Mouse (Mus musculus) embryonic facial prominence, embryonic 15.5 days (tissue): ENCODE data around the gene Tecr. TPM values are rescaled to one million over a fixed set of nuclear protein-coding genes. Genes with fewer than 3 reads are reported as not detected.

Experiments used
- ATAC-seq: fragments of 200-750 bp; cut with Nextera tagmentation; 2 replicates; pipeline ENCODE4 v1.8.0; 2017; ENCODE audit warnings: low read depth, moderate TSS enrichment; ENCODE audit not compliant: insufficient number of reproducible peaks, low FRiP score, low TSS enrichment
- H3K27ac ChIP-seq: fragments of 300-500 bp; sonication (generic); replicated peaks from 2 replicates; pipeline ENCODE4 v1.5.1; 2015; ENCODE audit warnings: mild to moderate bottlenecking, inconsistent platforms
- H3K27me3 ChIP-seq: fragments of 300-500 bp; sonication (generic); 2 replicates; pipeline ENCODE4 v1.6.1; 2015; ENCODE audit warnings: inconsistent platforms
- H3K36me3 ChIP-seq: fragments of 300-500 bp; sonication (generic); 2 replicates; pipeline ENCODE4 v1.6.1; 2015; ENCODE audit warnings: mild to moderate bottlenecking, inconsistent platforms
- H3K4me1 ChIP-seq: fragments of 300-500 bp; sonication (generic); 2 replicates; pipeline ENCODE4 v1.6.1; 2015; ENCODE audit warnings: inconsistent platforms
- H3K4me2 ChIP-seq: fragments of 300-500 bp; sonication (generic); replicated peaks from 2 replicates; pipeline ENCODE4 v1.6.1; 2015; ENCODE audit warnings: mild to moderate bottlenecking, inconsistent platforms
- H3K4me3 ChIP-seq: fragments of 300-500 bp; sonication (generic); replicated peaks from 2 replicates; pipeline ENCODE4 v1.5.1; 2015; ENCODE audit warnings: mild to moderate bottlenecking, inconsistent platforms
- H3K9ac ChIP-seq: fragments of 300-500 bp; sonication (generic); 2 replicates; pipeline ENCODE4 v1.6.1; 2015; ENCODE audit warnings: inconsistent platforms
- H3K9me3 ChIP-seq: fragments of 300-500 bp; sonication (generic); replicated peaks from 2 replicates; pipeline ENCODE4 v1.6.1; 2016; ENCODE audit warnings: inconsistent platforms
- WGBS: fragments of 180-500 bp; shearing (Covaris S2); methylation state at CpG from one replicate; pipeline ENCODE4 v1.1.7; 2015; 5-methylcytosine and 5-hydroxymethylcytosine counted together
- polyA plus RNA-seq: library from polyadenylated mRNA; unstranded; fragments of >200 nt; fragmentation: Nextera tagmentation; extraction: Ambion mirVana; gene quantifications from 2 replicates; pipeline ENCODE4 v1.2.1, GENCODE M21; 2015

The Tecr gene
- polyA plus RNA-seq, result 540 and 549 TPM in 2 replicates

GRCm38 (mm10) chr8:83607661-83608397, at the start of gene Tecr, which contains the start of gene Dnajb1:
Tecr (minus strand) TSS chr8:83607971.
Dnajb1 (plus strand) TSS chr8:83608193.
- H3K4me2 ChIP-seq, result peak within 1 kb of the TSS; percentile 79
- peak within 1 kb of the TSS; percentile 97 for H3K27ac ChIP-seq
- H3K4me1 ChIP-seq, result peaks cover 25% of the 10 kb centered on the region
- peak within 1 kb of the TSS; percentile 64 for H3K4me3 ChIP-seq
- peak; percentile 98 for ATAC-seq
- under 1% methylated on average over 66 of the region's 69 CpGs for WGBS
- no peaks in the 10 kb centered on the region for H3K9me3 ChIP-seq
- H3K36me3 ChIP-seq, result peaks cover 30% of the 10 kb centered on the region
- H3K27me3 ChIP-seq, result no peaks in the 10 kb centered on the region
- H3K9ac ChIP-seq, result peak within 1 kb of the TSS; percentile 74

- no peak overlapping the region for H3K9ac ChIP-seq
- WGBS, result 70% methylated on average over 13 of the region's 13 CpGs
- H3K27ac ChIP-seq, result no peak overlapping the region; the same call in 1 of the 2 replicates
- peaks cover 54% of the 10 kb centered on the region for H3K4me1 ChIP-seq
- no peak for ATAC-seq
- H3K9me3 ChIP-seq, result no peaks in the 10 kb centered on the region
- no peak overlapping the region for H3K4me3 ChIP-seq
- no peaks in the 10 kb centered on the region for H3K27me3 ChIP-seq
- no peak overlapping the region for H3K4me2 ChIP-seq
- peaks cover 13% of the 10 kb centered on the region; the same call in 1 of the 2 replicates for H3K36me3 ChIP-seq
Measured at GRCm38 (mm10) chr8:83656484-83657246, 48.9 kb upstream of the Tecr start.

GRCm38 (mm10) chr8:83656043-83656442, 48.3 kb upstream of the Tecr start:
- no peaks in the 10 kb centered on the region for H3K27me3 ChIP-seq
- H3K27ac ChIP-seq, result no peak overlapping the region
- H3K9ac ChIP-seq, result no peak overlapping the region
- no peaks in the 10 kb centered on the region for H3K9me3 ChIP-seq
- ATAC-seq, result no peak
- H3K4me1 ChIP-seq, result peaks cover 48% of the 10 kb centered on the region
- no peak overlapping the region for H3K4me3 ChIP-seq
- no peak overlapping the region for H3K4me2 ChIP-seq
- WGBS, result 92% methylated on average over 9 of the region's 9 CpGs
- H3K36me3 ChIP-seq, result peaks cover 13% of the 10 kb centered on the region; the same call in 1 of the 2 replicates

- Histone ChIP-seq H3K36me3 (peaks cover 13% of the 10 kb centered on the region; the same call in 1 of the 2 replicates), H3K9me3 (no peaks in the 10 kb centered on the region), H3K4me2 (no peak overlapping the region), H3K4me1 (peaks cover 35% of the 10 kb centered on the region), H3K4me3 (no peak overlapping the region), H3K9ac (no peak overlapping the region), H3K27me3 (no peaks in the 10 kb centered on the region), H3K27ac (no peak overlapping the region)
- WGBS, result 91% methylated on average over 6 of the region's 6 CpGs
- ATAC-seq, result no peak
Measured at GRCm38 (mm10) chr8:83654725-83655124, 47.0 kb upstream of the Tecr start.

- H3K9ac ChIP-seq, result peak overlapping the region; percentile 72
- ATAC-seq, result no peak
- 33% methylated on average over 10 of the region's 10 CpGs for WGBS
Measured at GRCm38 (mm10) chr8:83653662-83654017, 45.9 kb upstream of the Tecr start.

GRCm38 (mm10) chr8:83652744-83653661, 45.2 kb upstream of the Tecr start:
- ATAC-seq, result peak; percentile 17; the same call in 1 of the 2 replicates
- peak overlapping the region; percentile 83 for H3K4me2 ChIP-seq
- peaks cover 24% of the 10 kb centered on the region for H3K4me1 ChIP-seq
- 1% methylated on average over 44 of the region's 46 CpGs for WGBS
- no peaks in the 10 kb centered on the region for H3K27me3 ChIP-seq
- H3K27ac ChIP-seq, result peak overlapping the region; percentile 84
- H3K9ac ChIP-seq, result peak overlapping the region; percentile 72
- H3K4me3 ChIP-seq, result peak overlapping the region; percentile 83
- peaks cover 5% of the 10 kb centered on the region; the same call in 1 of the 2 replicates for H3K36me3 ChIP-seq
- no peaks in the 10 kb centered on the region for H3K9me3 ChIP-seq

More at GRCm38 (mm10) chr8:83653662-83654017, 45.9 kb upstream of the Tecr start:
- no peaks in the 10 kb centered on the region for H3K27me3 ChIP-seq
- H3K4me1 ChIP-seq, result peaks cover 26% of the 10 kb centered on the region
- peak overlapping the region; percentile 83 for H3K4me2 ChIP-seq
- H3K36me3 ChIP-seq, result peaks cover 6% of the 10 kb centered on the region; the same call in 1 of the 2 replicates
- peak overlapping the region; percentile 83 for H3K4me3 ChIP-seq
- peak overlapping the region; percentile 84 for H3K27ac ChIP-seq
- no peaks in the 10 kb centered on the region for H3K9me3 ChIP-seq

- peak within 1 kb of the TSS; percentile 83 for H3K4me3 ChIP-seq
- H3K4me1 ChIP-seq, result peaks cover 24% of the 10 kb centered on the region
- H3K27me3 ChIP-seq, result no peaks in the 10 kb centered on the region
- H3K27ac ChIP-seq, result peak within 1 kb of the TSS; percentile 86
- ATAC-seq, result peak; percentile 96
- H3K36me3 ChIP-seq, result peaks cover 5% of the 10 kb centered on the region; the same call in 1 of the 2 replicates
- WGBS, result 3% methylated on average over 49 of the region's 50 CpGs
- peak within 1 kb of the TSS; percentile 72 for H3K9ac ChIP-seq
- peak within 1 kb of the TSS; percentile 83 for H3K4me2 ChIP-seq
- H3K9me3 ChIP-seq, result no peaks in the 10 kb centered on the region
Measured at GRCm38 (mm10) chr8:83652030-83652743, 44.4 kb upstream of the Tecr start, which contains the start of gene Gipc1. Gipc1 (plus strand) TSS chr8:83652677.

- H3K9ac ChIP-seq, result no peak overlapping the region
- no peaks in the 10 kb centered on the region for H3K9me3 ChIP-seq
- no peak for ATAC-seq
- H3K4me3 ChIP-seq, result no peak overlapping the region
- no peak overlapping the region for H3K27ac ChIP-seq
- H3K4me2 ChIP-seq, result no peak overlapping the region
- WGBS, result 93% methylated on average over 6 of the region's 6 CpGs
- peaks cover 22% of the 10 kb centered on the region for H3K4me1 ChIP-seq
- H3K27me3 ChIP-seq, result no peaks in the 10 kb centered on the region
- H3K36me3 ChIP-seq, result no peaks in the 10 kb centered on the region
Measured at GRCm38 (mm10) chr8:83649699-83650098, 41.9 kb upstream of the Tecr start.

- no peaks in the 10 kb centered on the region for H3K27me3 ChIP-seq
- no peak for ATAC-seq
- WGBS, result 94% methylated on average over 4 of the region's 4 CpGs
- H3K9ac ChIP-seq, result no peak overlapping the region
- no peak overlapping the region for H3K4me2 ChIP-seq
- H3K4me1 ChIP-seq, result peaks cover 9% of the 10 kb centered on the region
- no peaks in the 10 kb centered on the region for H3K36me3 ChIP-seq
- H3K27ac ChIP-seq, result no peak overlapping the region
- no peaks in the 10 kb centered on the region for H3K9me3 ChIP-seq
- no peak overlapping the region for H3K4me3 ChIP-seq
Measured at GRCm38 (mm10) chr8:83648031-83648430, 40.3 kb upstream of the Tecr start.

- no peaks in the 10 kb centered on the region for H3K36me3 ChIP-seq
- H3K27me3 ChIP-seq, result no peaks in the 10 kb centered on the region
- H3K9ac ChIP-seq, result no peak overlapping the region
- 96% methylated on average over 11 of the region's 11 CpGs for WGBS
- H3K9me3 ChIP-seq, result no peaks in the 10 kb centered on the region
- no peak overlapping the region for H3K27ac ChIP-seq
- no peak overlapping the region for H3K4me3 ChIP-seq
- H3K4me1 ChIP-seq, result peaks cover 9% of the 10 kb centered on the region
- no peak overlapping the region for H3K4me2 ChIP-seq
- no peak for ATAC-seq
Measured at GRCm38 (mm10) chr8:83647511-83647910, 39.7 kb upstream of the Tecr start.
